Mouse (Mus musculus) MEL (cell line): ENCODE measurements around the gene Garem2. TPM values are rescaled to one million over a fixed set of nuclear protein-coding genes. Genes with fewer than 3 reads are reported as not detected.

Source experiments
- DNase-seq: peaks from one replicate; pipeline ENCODE4 v3.0.0; 2011; ENCODE audit warnings: low read depth, low spot score
- H3K27ac ChIP-seq: 2 replicates; pipeline ENCODE4 v1.5.1; 2012; ENCODE audit warnings: low read depth, mild to moderate bottlenecking, control low read depth, low read length, moderate library complexity; ENCODE audit not compliant: control insufficient read depth
- H3K27me3 ChIP-seq, 2 experiments: fragments of 150-350 bp in 1 of 2; sonication (generic) in 1 of 2; 2 replicates each; pipeline ENCODE4 v1.6.1; 2012; ENCODE audit warnings: low read length in 2 of 2, mild to moderate bottlenecking in 2 of 2, improper control_type of control experiment in 1 of 2, moderate library complexity in 1 of 2; ENCODE audit not compliant: insufficient read depth in 2 of 2, control insufficient read depth in 1 of 2
- H3K36me3 ChIP-seq, 2 experiments: 2 replicates each; pipeline ENCODE4 v1.6.1; 2012 to 2014; ENCODE audit warnings: low read length in 2 of 2, improper control_type of control experiment in 1 of 2, inconsistent platforms in 1 of 2, mild to moderate bottlenecking in 1 of 2; ENCODE audit not compliant: insufficient read depth in 2 of 2, control insufficient read depth in 1 of 2
- H3K4me1 ChIP-seq, 2 experiments: fragments of 150-350 bp in 1 of 2; sonication (generic) in 1 of 2; 2 replicates each; pipeline ENCODE4 v1.6.1; 2012; ENCODE audit warnings: low read length in 2 of 2, improper control_type of control experiment in 1 of 2, mild to moderate bottlenecking in 1 of 2; ENCODE audit not compliant: insufficient read depth in 2 of 2, control insufficient read depth in 1 of 2
- H3K4me3 ChIP-seq, 2 experiments: fragments of 150-350 bp in 1 of 2; sonication (generic) in 1 of 2; 2 replicates each; pipeline ENCODE4 v1.5.1; 2012; ENCODE audit warnings: low read depth in 2 of 2, low read length in 2 of 2, mild to moderate bottlenecking in 2 of 2, moderate library complexity in 2 of 2, control low read depth in 1 of 2, improper control_type of control experiment in 1 of 2; ENCODE audit not compliant: control insufficient read depth in 1 of 2, insufficient read depth in 1 of 2
- H3K79me2 ChIP-seq: 2 replicates; pipeline ENCODE4 v1.6.1; 2012; ENCODE audit warnings: mild to moderate bottlenecking, low read length, moderate library complexity; ENCODE audit not compliant: control insufficient read depth, poor library complexity, insufficient read depth
- H3K9ac ChIP-seq: 2 replicates; pipeline ENCODE4 v1.6.1; 2012; ENCODE audit warnings: low read depth, mild to moderate bottlenecking, control low read depth, low read length, moderate library complexity; ENCODE audit not compliant: control insufficient read depth, poor library complexity, severe bottlenecking
- H3K9me3 ChIP-seq: fragments of 150-350 bp; sonication (generic); replicated peaks from 2 replicates; pipeline ENCODE4 v1.6.1; 2012; ENCODE audit warnings: mild to moderate bottlenecking, low read length, improper control_type of control experiment, moderate library complexity; ENCODE audit not compliant: insufficient read depth
- BHLHE40 ChIP-seq: IDR thresholded peaks from 2 replicates; pipeline ENCODE4 v1.6.1; 2012; ENCODE audit warnings: low read depth, mild to moderate bottlenecking, inconsistent platforms, low read length, improper control_type of control experiment, borderline replicate concordance
- CTCF ChIP-seq, 3 experiments: IDR thresholded peaks in 2 of 3; conservative IDR thresholded peaks in 1 of 3; 2 replicates each; pipeline ENCODE4 v1.5.1; 2011 to 2012; ENCODE audit warnings: low read length in 3 of 3, low read depth in 2 of 3, mild to moderate bottlenecking in 2 of 3, improper control_type of control experiment in 1 of 3, inconsistent platforms in 1 of 3, mixed read lengths in 1 of 3, moderate library complexity in 1 of 3; ENCODE audit not compliant: control insufficient read depth in 1 of 3, insufficient read depth in 1 of 3, poor library complexity in 1 of 3, severe bottlenecking in 1 of 3
- ELF1 ChIP-seq: IDR thresholded peaks from 2 replicates; pipeline ENCODE4 v1.6.1; 2014; ENCODE audit warnings: low read depth, mild to moderate bottlenecking, inconsistent platforms, low read length, improper control_type of control experiment, moderate library complexity
- GABPA ChIP-seq: IDR thresholded peaks from 2 replicates; pipeline ENCODE4 v1.6.1; 2012; ENCODE audit warnings: low read depth, mild to moderate bottlenecking, inconsistent platforms, low read length, improper control_type of control experiment, moderate library complexity
- GATA1 ChIP-seq: IDR thresholded peaks from 2 replicates; pipeline ENCODE4 v1.6.1; 2011; ENCODE audit warnings: low read depth, low read length, improper control_type of control experiment
- HCFC1 ChIP-seq: IDR thresholded peaks from 2 replicates; pipeline ENCODE4 v1.6.1; 2012; ENCODE audit warnings: low read depth, mild to moderate bottlenecking, inconsistent platforms, low read length, improper control_type of control experiment, moderate library complexity
- KAT2A ChIP-seq: conservative IDR thresholded peaks from 2 replicates; pipeline ENCODE4 v1.6.1; 2012; ENCODE audit warnings: low read depth, low read length, improper control_type of control experiment, inconsistent platforms
- MYB ChIP-seq: IDR thresholded peaks from 2 replicates; pipeline ENCODE4 v1.6.1; 2011; ENCODE audit warnings: mild to moderate bottlenecking, low read depth, low read length, improper control_type of control experiment
- NRF1 ChIP-seq: IDR thresholded peaks from 2 replicates; pipeline ENCODE4 v1.6.1; 2014; ENCODE audit warnings: low read depth, mild to moderate bottlenecking, inconsistent platforms, low read length, improper control_type of control experiment, moderate library complexity; ENCODE audit not compliant: poor library complexity, insufficient read depth, severe bottlenecking
- POLR2A ChIP-seq, 2 experiments: IDR thresholded peaks; 2 replicates each; pipeline ENCODE4 v1.6.1; 2011 to 2012; ENCODE audit warnings: low read length in 2 of 2, mild to moderate bottlenecking in 2 of 2, control low read depth in 1 of 2, improper control_type of control experiment in 1 of 2, low read depth in 1 of 2, moderate library complexity in 1 of 2; ENCODE audit not compliant: control insufficient read depth in 1 of 2, insufficient read depth in 1 of 2, poor library complexity in 1 of 2
- POLR2AphosphoS2 ChIP-seq: IDR thresholded peaks from 2 replicates; pipeline ENCODE4 v1.6.1; 2011; ENCODE audit warnings: low read length, improper control_type of control experiment
- POLR2AphosphoS5 ChIP-seq: IDR thresholded peaks from 2 replicates; pipeline ENCODE4 v1.6.1; 2012; ENCODE audit warnings: low read depth, borderline replicate concordance, mild to moderate bottlenecking, inconsistent platforms, low read length, moderate library complexity, mixed read lengths
- RCOR1 ChIP-seq: IDR thresholded peaks from 2 replicates; pipeline ENCODE4 v1.6.1; 2012; ENCODE audit warnings: low read depth, mild to moderate bottlenecking, inconsistent platforms, low read length, improper control_type of control experiment
- SIN3A ChIP-seq: IDR thresholded peaks from 2 replicates; pipeline ENCODE4 v1.6.1; 2012; ENCODE audit warnings: low read length, improper control_type of control experiment, inconsistent platforms
- TAL1 ChIP-seq: IDR thresholded peaks from 2 replicates; pipeline ENCODE4 v1.6.1; 2012; ENCODE audit warnings: mild to moderate bottlenecking, inconsistent platforms, low read length, moderate library complexity, mixed read lengths
- USF1 ChIP-seq: IDR thresholded peaks from 2 replicates; pipeline ENCODE4 v1.6.1; 2014; ENCODE audit warnings: low read depth, mild to moderate bottlenecking, inconsistent platforms, low read length, improper control_type of control experiment, moderate library complexity
- USF2 ChIP-seq, 2 experiments: IDR thresholded peaks; 2 replicates each; pipeline ENCODE4 v1.6.1; 2011 to 2012; ENCODE audit warnings: improper control_type of control experiment in 2 of 2, low read length in 2 of 2, borderline replicate concordance in 1 of 2, inconsistent platforms in 1 of 2, low read depth in 1 of 2, mild to moderate bottlenecking in 1 of 2; ENCODE audit not compliant: insufficient read depth in 1 of 2
- ZC3H11A ChIP-seq: IDR thresholded peaks from 2 replicates; pipeline ENCODE4 v1.6.1; 2012; ENCODE audit warnings: low read depth, mild to moderate bottlenecking, inconsistent platforms, low read length, improper control_type of control experiment
- polyA plus RNA-seq, 2 experiments: library from polyadenylated mRNA; stranded (reverse) in 1 of 2; unstranded in 1 of 2; fragments of >175 nt in 1 of 2; fragments of >200 nt in 1 of 2; gene quantifications; 2 replicates each; pipeline versions ENCODE4 v1.2.1 to v1.2.4; 2012; ENCODE audit warnings: low replicate concordance in 2 of 2, low read depth in 1 of 2; ENCODE audit not compliant: insufficient read length in 2 of 2, insufficient read depth in 1 of 2, missing spikeins in 1 of 2
- total RNA-seq: library from RNA; depleted of rRNA; stranded (reverse); fragments of 300-350 nt; gene quantifications from 2 replicates; pipeline ENCODE4 v1.2.3, GENCODE M21; 2012

Garem2 gene
- total and polyA plus RNA-seq, 3 experiments = 0.04 TPM; not detected in 2

- peaks cover 6% of the 10 kb centered on the region; the same call in 1 of the 2 replicates for H3K79me2 ChIP-seq
- no peak for TF ChIP-seq KAT2A
- no peak for TF ChIP-seq SIN3A
- no peak for TF ChIP-seq GATA1
- TF ChIP-seq POLR2AphosphoS5 = no peak
- TF ChIP-seq RCOR1 = no peak
- TF ChIP-seq ZC3H11A = no peak
- TF ChIP-seq MYB = no peak
- no peak for TF ChIP-seq ELF1
- no peak for TF ChIP-seq BHLHE40
- TF ChIP-seq USF2 (IDR thresholded peaks at IDR 0.05; ENCODE audit: borderline replicate concordance in 1 of 2, insufficient read depth in 1 of 2, low read depth in 1 of 2, low read length in 2 of 2) = no peak
- no peak for TF ChIP-seq POLR2A (IDR thresholded peaks at IDR 0.05; ENCODE audit: control insufficient read depth in 1 of 2, insufficient read depth in 1 of 2, low read depth in 1 of 2, low read length in 2 of 2, poor library complexity in 1 of 2)
- TF ChIP-seq HCFC1 = no peak
- TF ChIP-seq POLR2AphosphoS2 = no peak
- no peak for TF ChIP-seq CTCF (IDR thresholded peaks at IDR 0.05 in 2 of 3, conservative IDR thresholded peaks at IDR 0.05 in 1 of 3; ENCODE audit: control insufficient read depth in 1 of 3, insufficient read depth in 1 of 3, low read depth in 2 of 3, low read length in 3 of 3, poor library complexity in 1 of 3, severe bottlenecking in 1 of 3)
- no peak for TF ChIP-seq NRF1
- no peak for TF ChIP-seq TAL1
- TF ChIP-seq GABPA = no peak
- no peak overlapping the region for H3K4me3 ChIP-seq
- no peaks in the 10 kb centered on the region for H3K4me1 ChIP-seq
- DNase-seq = no peak
- H3K9ac ChIP-seq = no peak overlapping the region
- H3K27me3 ChIP-seq = no peaks in the 10 kb centered on the region
- no peak overlapping the region for H3K27ac ChIP-seq
- peaks cover 0 to 33% of the 10 kb centered on the region in 2 experiments; a peak in 2 of 4 replicates for H3K36me3 ChIP-seq
- H3K9me3 ChIP-seq = no peaks in the 10 kb centered on the region
Observed at GRCm38 (mm10) chr5:30146526-30146925, 41.6 kb downstream of the Garem2 start.

GRCm38 (mm10) chr5:30148133-30148920 lies 43.4 kb downstream of the Garem2 start:
- Histone ChIP-seq H3K9me3 (no peaks in the 10 kb centered on the region), H3K27me3 (no peaks in the 10 kb centered on the region), H3K36me3 (peaks cover 8 to 26% of the 10 kb centered on the region in 2 experiments), H3K27ac (no peak overlapping the region), H3K4me3 (no peak overlapping the region), H3K4me1 (0 out of 4 replicates have a peak, but pooled peaks cover 0 to 2% of the 10 kb centered on the region in 2 experiments), H3K79me2 (peaks cover 10% of the 10 kb centered on the region; the same call in 1 of the 2 replicates), H3K9ac (no peak overlapping the region)
- no peak for TF ChIP-seq USF1
- DNase-seq = no peak
